Mouse (Mus musculus): Measurements from ENCODE around the gene Ppfia3.

DNA sequence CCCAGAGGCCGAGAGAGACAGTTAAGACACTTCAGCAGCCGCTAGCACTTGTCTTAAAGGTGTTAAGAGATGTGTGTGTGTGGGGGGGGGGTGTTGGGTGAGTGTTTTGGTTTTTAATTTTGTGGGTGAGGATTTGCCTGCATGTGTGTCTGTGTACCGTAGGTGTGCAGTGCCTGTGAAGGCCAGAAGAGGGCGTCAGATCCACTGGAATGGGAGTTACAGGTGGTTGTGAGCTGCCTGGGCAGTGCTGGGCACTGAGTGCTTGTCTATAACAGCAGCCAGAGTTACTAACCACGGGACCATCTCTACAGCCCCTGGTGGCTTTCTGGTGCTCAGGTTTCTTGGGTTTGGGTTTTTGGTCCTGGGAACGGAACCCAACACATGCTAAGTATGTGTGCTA, 35.3 kb downstream of the Ppfia3 start:
- no peak for TF ChIP-seq GATA1 (IDR thresholded peaks at IDR 0.05; ENCODE audit: borderline replicate concordance, low read length)
- no peak for TF ChIP-seq FLI1 (IDR thresholded peaks at IDR 0.05; ENCODE audit: low read length)

Measured in megakaryocyte, embryonic 14.5 days (primary cell).